Mouse (Mus musculus) liver, postnatal 0 days (tissue): ENCODE measurements at regions not wholly inside any gene's neighbourhood (a gene's known extent, or its start where the extent isn't known, plus 50 kb on each side); places are given as distances from the start of the nearest gene placed in this dataset.

Experiments
- CTCF ChIP-seq: sonication (generic); IDR thresholded peaks from 2 replicates; pipeline ENCODE4 v1.5.1; 2016; ENCODE audit warnings: antibody characterized with exemption, low read depth
- EP300 ChIP-seq: IDR thresholded peaks from 2 replicates; pipeline ENCODE4 v1.6.1; 2016; ENCODE audit warnings: antibody characterized with exemption, low read depth, mild to moderate bottlenecking

- TF ChIP-seq EP300, result no peak
- TF ChIP-seq CTCF, result no peak
Measured at GRCm38 (mm10) chr5:72219248-72219647, 51.3 kb upstream of the Commd8 start.
